Mouse (Mus musculus) heart, adult 10 weeks (tissue): ENCODE results near the gene Cpm. TPM values are rescaled to one million over a fixed set of nuclear protein-coding genes. Genes with fewer than 3 reads are reported as not detected.

Source experiments
- polyA plus RNA-seq: library from polyadenylated mRNA; stranded (reverse); fragments of 350-450 nt; fragmentation: Illumina TruSeq; extraction: RNeasy Lipid Tissue Mini Kit (QIAGEN cat#74804); gene quantifications from one replicate; pipeline ENCODE4 v1.2.3, GENCODE M21; 2014; ENCODE audit warnings: low read depth, low replicate concordance

Cpm gene
- 3.2 TPM for polyA plus RNA-seq

GRCm38 (mm10) chr10:117629169-117629971, at the start of gene Cpm:
Gene Cpm, plus strand, starts transcription at chr10:117629500.

DNA sequence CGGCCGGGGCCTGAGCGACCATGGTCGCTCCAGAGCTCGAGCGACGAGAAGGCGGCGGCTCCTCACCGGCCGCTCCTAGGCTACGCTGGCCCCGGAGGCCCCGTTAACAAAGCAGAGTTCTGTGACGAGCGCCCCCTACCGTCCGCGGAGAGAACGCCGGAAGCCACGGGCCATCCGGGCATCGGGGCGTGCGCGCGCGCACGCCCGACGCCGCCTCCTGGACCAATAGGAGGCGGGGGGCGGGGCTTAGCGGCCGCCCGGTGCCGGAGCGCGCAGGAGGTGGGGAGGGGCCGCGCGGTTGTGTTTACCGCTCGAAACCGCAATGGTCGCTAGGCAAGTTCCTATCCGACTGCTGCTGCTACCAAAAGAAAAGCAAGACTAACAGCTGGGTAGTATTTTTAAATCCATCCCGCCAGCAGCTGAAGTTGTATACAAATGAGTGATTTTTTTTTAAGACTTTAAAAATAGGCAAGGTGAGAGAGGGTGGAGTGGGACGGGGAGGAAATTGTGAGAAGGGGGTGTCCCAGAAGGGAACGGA, 81.4 kb downstream of the Cpm start, which contains the start of gene Mdm2:
TSS of gene Mdm2 (minus strand) at position 155 of the 538 bp plus-strand sequence.

Other genes with a start within 250 kb of the Cpm start
- gene Cpsf6, start 249.5 kb upstream of the Cpm start, polyA plus RNA-seq: 22.6 TPM
- 42.6 TPM for gene Mdm2, start 81.3 kb downstream of the Cpm start, polyA plus RNA-seq
- gene Slc35e3, start 116.9 kb downstream of the Cpm start, polyA plus RNA-seq: 7.6 TPM
- gene Nup107, start 163.2 kb downstream of the Cpm start, polyA plus RNA-seq: 9.3 TPM
- 49.3 TPM for gene Rap1b, start 216.5 kb downstream of the Cpm start, polyA plus RNA-seq